Mouse (Mus musculus) stomach, embryonic 16.5 days (tissue): ENCODE measurements around the gene Unc5c. TPM values are rescaled to one million over a fixed set of nuclear protein-coding genes. Genes with fewer than 3 reads are reported as not detected.

Source experiments
- ATAC-seq: fragments of 200-750 bp; cut with Nextera tagmentation; 2 replicates; pipeline ENCODE4 v1.8.0; 2017; ENCODE audit warnings: moderate number of reproducible peaks, moderate TSS enrichment; ENCODE audit not compliant: insufficient read depth, low FRiP score
- H3K27ac ChIP-seq: fragments of 300-500 bp; sonication (generic); 2 replicates; pipeline ENCODE4 v1.5.1; 2014; ENCODE audit warnings: low read length
- H3K27me3 ChIP-seq: fragments of 300-500 bp; sonication (generic); 2 replicates; pipeline ENCODE4 v1.6.1; 2014; ENCODE audit warnings: low read length, control low read depth, mixed read lengths; ENCODE audit not compliant: control insufficient read depth, insufficient read depth
- H3K36me3 ChIP-seq: fragments of 300-500 bp; sonication (generic); 2 replicates; pipeline ENCODE4 v1.6.1; 2014; ENCODE audit warnings: low read length; ENCODE audit not compliant: control insufficient read depth, insufficient read depth
- H3K4me1 ChIP-seq: fragments of 300-500 bp; sonication (generic); 2 replicates; pipeline ENCODE4 v1.6.1; 2014; ENCODE audit warnings: low read length, control low read depth, mixed read lengths; ENCODE audit not compliant: control insufficient read depth, insufficient read depth
- H3K4me2 ChIP-seq: fragments of 300-500 bp; sonication (generic); 2 replicates; pipeline ENCODE4 v1.6.1; 2014; ENCODE audit warnings: low read depth, low read length, mixed read lengths
- H3K4me3 ChIP-seq: fragments of 300-500 bp; sonication (generic); replicated peaks from 2 replicates; pipeline ENCODE4 v1.5.1; 2014; ENCODE audit warnings: mild to moderate bottlenecking, low read length
- H3K9ac ChIP-seq: fragments of 300-500 bp; sonication (generic); 2 replicates; pipeline ENCODE4 v1.6.1; 2014; ENCODE audit warnings: low read length
- H3K9me3 ChIP-seq: fragments of 300-500 bp; sonication (generic); replicated peaks from 2 replicates; pipeline ENCODE4 v1.6.1; 2016; ENCODE audit warnings: low read length, control low read depth; ENCODE audit not compliant: control insufficient read depth
- WGBS: fragments of 180-500 bp; shearing (Covaris S2); extraction: QIAGEN DNeasy Blood & Tissue Kit; methylation state at CpG from one replicate; pipeline ENCODE4 v1.1.7; 2014; 5-methylcytosine and 5-hydroxymethylcytosine counted together
- polyA plus RNA-seq: library from polyadenylated mRNA; unstranded; fragments of >200 nt; fragmentation: Nextera tagmentation; extraction: Ambion mirVana; gene quantifications from 2 replicates; pipeline ENCODE4 v1.2.1, GENCODE M21; 2015

Unc5c gene
- polyA plus RNA-seq, 1 experiment from 2014 or later, result 4.3 TPM

GRCm38 (mm10) chr3:141819331-141819941 lies 354.4 kb downstream of the Unc5c start:
- H3K9ac ChIP-seq, result no peak overlapping the region
- no peak overlapping the region for H3K4me3 ChIP-seq
- H3K27ac ChIP-seq, result no peak overlapping the region
- no peak for ATAC-seq
- no peaks in the 10 kb centered on the region for H3K9me3 ChIP-seq
- H3K4me2 ChIP-seq, result no peak overlapping the region
- 39% methylated on average over 13 of the region's 13 CpGs for WGBS
- no peaks in the 10 kb centered on the region for H3K4me1 ChIP-seq
- H3K27me3 ChIP-seq, result no peaks in the 10 kb centered on the region
- no peaks in the 10 kb centered on the region for H3K36me3 ChIP-seq

- Histone ChIP-seq H3K9ac (no peak overlapping the region), H3K4me1 (no peaks in the 10 kb centered on the region), H3K9me3 (no peaks in the 10 kb centered on the region), H3K27ac (no peak overlapping the region), H3K36me3 (no peaks in the 10 kb centered on the region), H3K4me3 (no peak overlapping the region), H3K4me2 (no peak overlapping the region), H3K27me3 (no peaks in the 10 kb centered on the region)
- 85% methylated on average over 5 of the region's 5 CpGs for WGBS
- no peak for ATAC-seq
These were observed 363.3 kb downstream of the Unc5c start for GRCm38 (mm10) chr3:141828301-141828700.

GRCm38 (mm10) chr3:141831135-141831534 lies 366.1 kb downstream of the Unc5c start:
- H3K27me3 ChIP-seq, result no peaks in the 10 kb centered on the region
- H3K4me3 ChIP-seq, result no peak overlapping the region
- no peak overlapping the region for H3K9ac ChIP-seq
- WGBS, result 28% methylated on average over 3 of the region's 3 CpGs
- H3K36me3 ChIP-seq, result no peaks in the 10 kb centered on the region
- H3K4me2 ChIP-seq, result no peak overlapping the region
- no peak for ATAC-seq
- no peaks in the 10 kb centered on the region for H3K9me3 ChIP-seq
- no peak overlapping the region for H3K27ac ChIP-seq
- no peaks in the 10 kb centered on the region for H3K4me1 ChIP-seq

- 45% methylated on average over 7 of the region's 7 CpGs for WGBS
These were observed 373.8 kb downstream of the Unc5c start for GRCm38 (mm10) chr3:141838864-141839263.

GRCm38 (mm10) chr3:141849206-141849605 lies 384.2 kb downstream of the Unc5c start:
- H3K4me1 ChIP-seq, result no peaks in the 10 kb centered on the region
- no peak for ATAC-seq
- H3K27me3 ChIP-seq, result no peaks in the 10 kb centered on the region
- 89% methylated on average over 1 of the region's 1 CpGs for WGBS
- H3K4me2 ChIP-seq, result no peak overlapping the region
- no peaks in the 10 kb centered on the region for H3K36me3 ChIP-seq
- H3K27ac ChIP-seq, result no peak overlapping the region
- no peak overlapping the region for H3K9ac ChIP-seq
- H3K4me3 ChIP-seq, result no peak overlapping the region
- H3K9me3 ChIP-seq, result no peaks in the 10 kb centered on the region

More at GRCm38 (mm10) chr3:141838864-141839263, 373.8 kb downstream of the Unc5c start:
- Histone ChIP-seq H3K27ac (no peak overlapping the region), H3K4me3 (no peak overlapping the region), H3K27me3 (no peaks in the 10 kb centered on the region), H3K9me3 (no peaks in the 10 kb centered on the region), H3K9ac (no peak overlapping the region), H3K36me3 (no peaks in the 10 kb centered on the region), H3K4me2 (no peak overlapping the region), H3K4me1 (no peaks in the 10 kb centered on the region)
- no peak for ATAC-seq

- Histone ChIP-seq H3K4me2 (no peak overlapping the region), H3K9me3 (no peaks in the 10 kb centered on the region), H3K27me3 (no peaks in the 10 kb centered on the region), H3K9ac (no peak overlapping the region), H3K27ac (no peak overlapping the region), H3K4me1 (no peaks in the 10 kb centered on the region), H3K4me3 (no peak overlapping the region), H3K36me3 (no peaks in the 10 kb centered on the region)
- no peak for ATAC-seq
- 80% methylated on average over 7 of the region's 7 CpGs for WGBS
These were observed 385.1 kb downstream of the Unc5c start for GRCm38 (mm10) chr3:141850141-141850540.

GRCm38 (mm10) chr3:141854339-141854738 lies 389.3 kb downstream of the Unc5c start:
- no peak overlapping the region for H3K27ac ChIP-seq
- WGBS, result 77% methylated on average over 4 of the region's 4 CpGs
- H3K36me3 ChIP-seq, result no peaks in the 10 kb centered on the region; the same call in 1 of the 2 replicates
- no peak overlapping the region for H3K4me3 ChIP-seq
- no peak overlapping the region for H3K4me2 ChIP-seq
- H3K4me1 ChIP-seq, result no peaks in the 10 kb centered on the region
- no peak overlapping the region for H3K9ac ChIP-seq
- no peaks in the 10 kb centered on the region for H3K27me3 ChIP-seq
- no peaks in the 10 kb centered on the region for H3K9me3 ChIP-seq
- ATAC-seq, result no peak

GRCm38 (mm10) chr3:141857123-141857522 lies 392.1 kb downstream of the Unc5c start:
- H3K4me1 ChIP-seq, result no peaks in the 10 kb centered on the region
- no peak overlapping the region for H3K4me3 ChIP-seq
- no peak for ATAC-seq
- no peaks in the 10 kb centered on the region for H3K9me3 ChIP-seq
- whole genome bisulfite sequencing, result 71% methylated on average over 8 of the region's 8 CpGs
- H3K36me3 ChIP-seq, result no peaks in the 10 kb centered on the region; the same call in 1 of the 2 replicates
- H3K27ac ChIP-seq, result no peak overlapping the region
- H3K4me2 ChIP-seq, result no peak overlapping the region
- no peaks in the 10 kb centered on the region for H3K27me3 ChIP-seq
- no peak overlapping the region for H3K9ac ChIP-seq

- Histone ChIP-seq H3K4me3 (no peak overlapping the region), H3K36me3 (no peaks in the 10 kb centered on the region), H3K27ac (no peak overlapping the region), H3K4me1 (no peaks in the 10 kb centered on the region), H3K4me2 (peak overlapping the region; percentile 43; the same call in 1 of the 2 replicates), H3K9me3 (no peaks in the 10 kb centered on the region; the same call in 1 of the 2 replicates), H3K27me3 (no peaks in the 10 kb centered on the region), H3K9ac (no peak overlapping the region)
- WGBS, result 22% methylated on average over 13 of the region's 13 CpGs
- ATAC-seq, result peak; percentile 66; the same call in 1 of the 2 replicates
These were observed 397.9 kb downstream of the Unc5c start for GRCm38 (mm10) chr3:141862816-141863461.
